Mouse (Mus musculus): Measurements from ENCODE around the gene Rpap3. TPM values are rescaled to one million over a fixed set of nuclear protein-coding genes. Genes with fewer than 3 reads are reported as not detected.

The Rpap3 gene
- total RNA-seq, 2 experiments from 2014 or later = 26.3 to 28.3 TPM

- intact Hi-C loops (cut with DNase I) = loop anchor here (1.0 to 10.0 kb wide), 3 partner anchors 339 to 469 kb away; partner anchors contain the start of genes Amigo2 and Pced1b
- peak; percentile 61 to 81 for DNase-seq (ENCODE audit: low spot score in 2 of 2)
Measured at GRCm38 (mm10) chr15:97663750-97664406, 41.7 kb downstream of the Rpap3 start.

GRCm38 (mm10) chr15:97658755-97659116 lies 46.9 kb downstream of the Rpap3 start:
- DNase-seq (ENCODE audit: low spot score in 2 of 2) = no peak
- intact Hi-C loops (cut with DNase I) = no loop called here

DNA sequence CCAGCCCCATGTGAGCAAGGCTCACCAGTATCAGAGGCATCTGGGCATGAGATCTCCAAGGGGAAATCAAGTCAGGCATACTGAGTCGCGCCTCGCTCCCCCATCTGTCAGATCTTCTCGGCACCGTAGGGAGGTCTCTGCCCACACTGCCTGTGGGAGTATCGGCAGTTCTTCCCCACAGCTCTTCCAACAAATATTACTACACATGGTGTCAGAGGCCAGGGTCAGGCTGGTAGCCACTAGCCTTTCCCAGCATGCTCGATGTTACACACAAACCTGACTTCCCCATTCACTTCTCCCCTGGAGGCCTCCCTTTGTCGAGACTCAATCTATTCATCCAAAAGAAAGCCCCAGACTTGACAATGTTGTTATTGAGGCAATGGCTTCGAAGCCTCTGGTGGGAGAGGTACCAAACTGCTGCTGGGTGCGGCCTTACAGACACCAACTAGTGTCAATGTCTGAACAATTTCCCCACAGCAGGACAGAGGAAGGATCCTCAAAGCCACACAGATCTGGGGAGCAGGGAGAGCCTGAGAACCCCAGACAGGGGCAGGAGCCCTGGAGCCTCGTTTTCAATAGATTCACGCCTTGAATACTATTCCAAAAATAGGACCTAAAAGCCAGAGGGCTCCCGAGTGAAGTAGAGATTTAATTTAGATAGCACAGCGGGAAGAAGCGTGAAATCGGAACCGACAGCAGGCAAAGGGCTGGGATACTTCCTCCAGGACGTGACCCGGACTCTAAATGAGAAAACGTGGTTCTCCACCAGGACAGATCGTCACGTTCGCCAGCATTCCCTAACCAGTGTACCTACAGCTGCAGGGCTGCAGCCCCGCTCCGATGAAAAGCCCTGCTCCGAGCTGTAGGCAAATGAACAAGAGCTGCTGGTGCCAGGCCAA lies 47.5 kb downstream of the Rpap3 start:
- intact Hi-C loops (cut with DNase I) = no loop called here
- no peak for DNase-seq (ENCODE audit: low spot score in 2 of 2)

- intact Hi-C loops (cut with DNase I) = no loop called here
- no peak for DNase-seq (ENCODE audit: low spot score in 2 of 2)
Measured at GRCm38 (mm10) chr15:97657420-97657819, 48.2 kb downstream of the Rpap3 start.

GRCm38 (mm10) chr15:97649726-97650125 lies 55.9 kb downstream of the Rpap3 start:
- intact Hi-C loops (cut with DNase I) = no loop called here

GRCm38 (mm10) chr15:97648176-97648575 lies 57.4 kb downstream of the Rpap3 start:
- intact Hi-C loops (cut with DNase I) = no loop called here
- peak; percentile 58 to 71 for DNase-seq (ENCODE audit: low spot score in 2 of 2)

More at GRCm38 (mm10) chr15:97649726-97650125, 55.9 kb downstream of the Rpap3 start:
- DNase-seq (ENCODE audit: low spot score in 2 of 2) = no peak

- intact Hi-C loops (cut with DNase I) = no loop called here
- DNase-seq (ENCODE audit: low spot score in 2 of 2) = no peak
Measured at GRCm38 (mm10) chr15:97646426-97646825, 59.2 kb downstream of the Rpap3 start.

GRCm38 (mm10) chr15:97643986-97644385 lies 61.6 kb downstream of the Rpap3 start:
- intact Hi-C loops (cut with DNase I) = no loop called here
- DNase-seq (ENCODE audit: low spot score in 2 of 2) = no peak

Other genes starting within 250 kb of the Rpap3 start
- 1 to 10 TPM; 2.3 to 2.7 TPM for gene Endou, start 25.5 kb upstream of the Rpap3 start, total RNA-seq (2021)
- gene Rapgef3, start 62.1 kb upstream of the Rpap3 start, total RNA-seq (2021) = 10 to 100 TPM; 33.1 to 35.1 TPM
- 100 to 1,000 TPM; 181 to 190 TPM for gene Slc48a1, start 72.7 kb upstream of the Rpap3 start, total RNA-seq (2021)
- 10 to 100 TPM; 27.5 to 29.5 TPM for gene Hdac7, start 138.7 kb upstream of the Rpap3 start, total RNA-seq (2021)
- gene Vdr, start 204.8 kb upstream of the Rpap3 start, total RNA-seq (2021) = under 1 TPM; 0.16 to 0.82 TPM

All from left cerebral cortex, postnatal 25 days (tissue).